Mouse (Mus musculus) C2C12 (cell line): ENCODE measurements around the gene Ndufs3.
A peak's percentile ranks its signal among the peaks of the same experiment; 100 is the strongest.

Experiments
- CEBPB ChIP-seq: IDR thresholded peaks from one replicate; pipeline ENCODE4 v1.6.1; 2011; ENCODE audit warnings: low read depth, mild to moderate bottlenecking, control low read depth, moderate library complexity
- CTCF ChIP-seq: IDR thresholded peaks from one replicate; pipeline ENCODE4 v1.5.1; 2011; ENCODE audit not compliant: control insufficient read depth, insufficient read depth, insufficient read length
- MYOD1 ChIP-seq: IDR thresholded peaks from one replicate; pipeline ENCODE4 v1.6.1; 2011; ENCODE audit warnings: low read depth; ENCODE audit not compliant: control insufficient read depth, insufficient read length
- USF1 ChIP-seq: IDR thresholded peaks from one replicate; pipeline ENCODE4 v1.6.1; 2011; ENCODE audit warnings: low read depth, mild to moderate bottlenecking, control low read depth, moderate library complexity

DNA sequence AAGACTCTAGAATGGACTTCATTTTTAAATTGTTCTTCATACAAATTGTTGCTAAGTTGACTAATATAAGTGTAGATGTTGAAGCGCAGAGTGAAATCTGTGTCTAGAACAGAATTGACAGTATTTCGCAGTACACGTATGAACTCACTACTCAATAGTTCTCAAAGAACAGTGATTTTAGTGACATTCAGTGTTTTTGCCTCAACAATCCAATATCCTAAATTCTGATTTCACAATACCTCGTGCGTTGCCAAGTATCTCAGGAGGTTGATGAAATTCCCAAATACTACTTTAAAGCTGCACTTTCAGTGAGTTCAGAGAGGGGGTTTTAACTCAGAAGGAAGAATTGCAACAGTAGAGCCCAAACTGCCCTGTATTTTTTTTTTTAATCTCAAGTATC, 56.3 kb downstream of the Ndufs3 start:
- TF ChIP-seq MYOD1 (no peak), USF1 (no peak), CTCF (no peak), CEBPB (peak; percentile 41)
